Mouse (Mus musculus): ENCODE measurements at regions not wholly inside any gene's neighbourhood (a gene's known extent, or its start where the extent isn't known, plus 50 kb on each side); places are given as distances from the start of the nearest gene placed in this dataset.

- H3K36me3 ChIP-seq (ENCODE audit: control insufficient read depth, insufficient read depth, low read length): no peaks in the 10 kb centered on the region
- H3K9me3 ChIP-seq (ENCODE audit: control insufficient read depth, low read length): no peaks in the 10 kb centered on the region
- H3K9ac ChIP-seq (ENCODE audit: low read depth, low read length): no peak overlapping the region
- no peak for DNase-seq (ENCODE audit: low spot score)
- 84% methylated on average over 7 of the region's 7 CpGs for WGBS
- no peaks in the 10 kb centered on the region for H3K27me3 ChIP-seq (replicated peaks; ENCODE audit: control insufficient read depth, insufficient read depth, low read length)
- H3K4me3 ChIP-seq (ENCODE audit: low read depth, low read length): no peak overlapping the region
- ATAC-seq (ENCODE audit: low read depth): no peak
- no peak overlapping the region for H3K4me2 ChIP-seq (ENCODE audit: low read depth, low read length)
- no peak overlapping the region for H3K27ac ChIP-seq (replicated peaks; ENCODE audit: low read depth, low read length)
- no peaks in the 10 kb centered on the region for H3K4me1 ChIP-seq (ENCODE audit: control insufficient read depth, insufficient read depth, low read length)
These were observed 78.6 kb downstream of the Fam43a start for GRCm38 (mm10) chr16:30677896-30678707.

- H3K36me3 ChIP-seq (ENCODE audit: control insufficient read depth, insufficient read depth, low read length): no peaks in the 10 kb centered on the region
- no peak overlapping the region for H3K4me2 ChIP-seq (ENCODE audit: low read depth, low read length)
- no peaks in the 10 kb centered on the region for H3K4me1 ChIP-seq (ENCODE audit: control insufficient read depth, insufficient read depth, low read length)
- no peak for ATAC-seq (ENCODE audit: low read depth)
- H3K9ac ChIP-seq (ENCODE audit: low read depth, low read length): no peak overlapping the region
- H3K27me3 ChIP-seq (replicated peaks; ENCODE audit: control insufficient read depth, insufficient read depth, low read length): no peaks in the 10 kb centered on the region
- 83% methylated on average over 9 of the region's 9 CpGs for WGBS
- H3K27ac ChIP-seq (replicated peaks; ENCODE audit: low read depth, low read length): no peak overlapping the region
- no peaks in the 10 kb centered on the region for H3K9me3 ChIP-seq (ENCODE audit: control insufficient read depth, low read length)
- H3K4me3 ChIP-seq (ENCODE audit: low read depth, low read length): no peak overlapping the region
- no peak for DNase-seq (ENCODE audit: low spot score)
These were observed 79.4 kb downstream of the Fam43a start for GRCm38 (mm10) chr16:30678708-30679492.

GRCm38 (mm10) chr16:30679493-30679811 is 79.9 kb downstream of the Fam43a start:
- WGBS: 77% methylated on average over 3 of the region's 3 CpGs
- ATAC-seq (ENCODE audit: low read depth): no peak
- Histone ChIP-seq H3K27ac (replicated peaks; ENCODE audit: low read depth, low read length) (no peak overlapping the region), H3K9ac (ENCODE audit: low read depth, low read length) (no peak overlapping the region), H3K27me3 (replicated peaks; ENCODE audit: control insufficient read depth, insufficient read depth, low read length) (no peaks in the 10 kb centered on the region), H3K4me2 (ENCODE audit: low read depth, low read length) (no peak overlapping the region), H3K4me1 (ENCODE audit: control insufficient read depth, insufficient read depth, low read length) (no peaks in the 10 kb centered on the region), H3K36me3 (ENCODE audit: control insufficient read depth, insufficient read depth, low read length) (no peaks in the 10 kb centered on the region), H3K4me3 (ENCODE audit: low read depth, low read length) (no peak overlapping the region), H3K9me3 (ENCODE audit: control insufficient read depth, low read length) (no peaks in the 10 kb centered on the region)
- DNase-seq (ENCODE audit: low spot score): no peak

GRCm38 (mm10) chr16:30681421-30681820 is 81.9 kb downstream of the Fam43a start:
- Histone ChIP-seq H3K4me1 (ENCODE audit: control insufficient read depth, insufficient read depth, low read length) (no peaks in the 10 kb centered on the region), H3K27me3 (replicated peaks; ENCODE audit: control insufficient read depth, insufficient read depth, low read length) (no peaks in the 10 kb centered on the region), H3K27ac (replicated peaks; ENCODE audit: low read depth, low read length) (no peak overlapping the region), H3K36me3 (ENCODE audit: control insufficient read depth, insufficient read depth, low read length) (no peaks in the 10 kb centered on the region), H3K9ac (ENCODE audit: low read depth, low read length) (no peak overlapping the region), H3K4me2 (ENCODE audit: low read depth, low read length) (no peak overlapping the region), H3K4me3 (ENCODE audit: low read depth, low read length) (no peak overlapping the region), H3K9me3 (ENCODE audit: control insufficient read depth, low read length) (no peaks in the 10 kb centered on the region)
- ATAC-seq (ENCODE audit: low read depth) (no peak), DNase-seq (ENCODE audit: low spot score) (no peak)
- WGBS: 83% methylated on average over 4 of the region's 4 CpGs

DNA sequence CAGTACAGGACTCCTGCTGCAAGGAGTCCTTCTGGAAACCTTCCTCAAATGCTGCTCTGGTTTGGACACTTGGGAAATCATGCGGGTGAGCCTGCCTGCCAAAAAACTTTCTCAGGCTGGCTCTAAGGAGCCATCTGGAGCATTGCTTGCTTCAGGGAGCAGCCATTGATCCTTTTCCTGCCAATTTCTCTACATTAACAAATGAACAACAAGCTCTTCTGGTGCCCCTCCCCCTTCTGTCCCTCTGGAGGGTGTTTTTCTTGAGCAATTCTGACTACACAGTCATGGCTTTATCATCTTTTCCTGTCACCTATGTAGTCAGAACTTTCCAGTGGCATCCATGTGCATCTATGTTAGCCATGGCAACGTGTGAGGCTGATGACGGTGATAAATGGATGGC is 84.5 kb downstream of the Fam43a start:
- no peaks in the 10 kb centered on the region for H3K4me1 ChIP-seq (ENCODE audit: control insufficient read depth, insufficient read depth, low read length)
- DNase-seq (ENCODE audit: low spot score) (no peak), ATAC-seq (ENCODE audit: low read depth) (no peak)
- no peaks in the 10 kb centered on the region for H3K9me3 ChIP-seq (ENCODE audit: control insufficient read depth, low read length)
- no peaks in the 10 kb centered on the region for H3K27me3 ChIP-seq (replicated peaks; ENCODE audit: control insufficient read depth, insufficient read depth, low read length)
- no peaks in the 10 kb centered on the region for H3K36me3 ChIP-seq (ENCODE audit: control insufficient read depth, insufficient read depth, low read length)
- 87% methylated on average over 3 of the region's 3 CpGs for WGBS
- H3K9ac ChIP-seq (ENCODE audit: low read depth, low read length): no peak overlapping the region
- no peak overlapping the region for H3K27ac ChIP-seq (replicated peaks; ENCODE audit: low read depth, low read length)
- H3K4me3 ChIP-seq (ENCODE audit: low read depth, low read length): no peak overlapping the region
- H3K4me2 ChIP-seq (ENCODE audit: low read depth, low read length): no peak overlapping the region

- H3K27ac ChIP-seq (replicated peaks; ENCODE audit: low read depth, low read length): no peak overlapping the region
- H3K9ac ChIP-seq (ENCODE audit: low read depth, low read length): no peak overlapping the region
- ATAC-seq (ENCODE audit: low read depth): no peak
- no peak overlapping the region for H3K4me2 ChIP-seq (ENCODE audit: low read depth, low read length)
- H3K9me3 ChIP-seq (ENCODE audit: control insufficient read depth, low read length): no peaks in the 10 kb centered on the region
- DNase-seq (ENCODE audit: low spot score): no peak
- 65% methylated on average over 6 of the region's 6 CpGs for WGBS
- H3K4me3 ChIP-seq (ENCODE audit: low read depth, low read length): no peak overlapping the region
- no peaks in the 10 kb centered on the region for H3K4me1 ChIP-seq (ENCODE audit: control insufficient read depth, insufficient read depth, low read length)
- no peaks in the 10 kb centered on the region for H3K36me3 ChIP-seq (ENCODE audit: control insufficient read depth, insufficient read depth, low read length)
- no peaks in the 10 kb centered on the region for H3K27me3 ChIP-seq (replicated peaks; ENCODE audit: control insufficient read depth, insufficient read depth, low read length)
These were observed 87.0 kb downstream of the Fam43a start for GRCm38 (mm10) chr16:30686536-30686935.

GRCm38 (mm10) chr16:30687225-30687624 is 87.7 kb downstream of the Fam43a start:
- Histone ChIP-seq H3K4me2 (ENCODE audit: low read depth, low read length) (no peak overlapping the region), H3K9me3 (ENCODE audit: control insufficient read depth, low read length) (no peaks in the 10 kb centered on the region), H3K36me3 (ENCODE audit: control insufficient read depth, insufficient read depth, low read length) (no peaks in the 10 kb centered on the region), H3K27ac (replicated peaks; ENCODE audit: low read depth, low read length) (no peak overlapping the region), H3K27me3 (replicated peaks; ENCODE audit: control insufficient read depth, insufficient read depth, low read length) (no peaks in the 10 kb centered on the region), H3K9ac (ENCODE audit: low read depth, low read length) (no peak overlapping the region), H3K4me1 (ENCODE audit: control insufficient read depth, insufficient read depth, low read length) (peaks cover 2% of the 10 kb centered on the region), H3K4me3 (ENCODE audit: low read depth, low read length) (no peak overlapping the region)
- WGBS: 77% methylated on average over 6 of the region's 6 CpGs
- ATAC-seq (ENCODE audit: low read depth) (no peak), DNase-seq (ENCODE audit: low spot score) (no peak)

DNA sequence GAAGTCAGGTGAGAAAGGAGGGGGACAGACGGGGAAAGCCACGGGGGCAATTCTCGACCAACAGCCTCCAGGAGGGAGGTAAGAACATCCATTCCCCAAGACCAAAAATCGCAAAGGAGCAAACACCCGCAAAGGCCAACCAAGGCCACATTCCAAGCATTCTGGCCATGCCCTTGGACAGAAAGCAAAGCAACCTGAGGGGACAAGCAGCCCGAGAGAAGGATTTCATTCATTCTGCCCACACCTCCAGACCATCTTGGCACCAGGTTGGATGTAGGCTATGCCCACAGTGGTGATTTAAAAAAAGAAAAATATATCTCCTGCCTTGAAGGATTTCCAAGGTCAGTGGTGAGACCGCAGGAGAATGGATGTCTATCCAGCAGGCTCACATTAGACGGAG is 88.2 kb downstream of the Fam43a start:
- ATAC-seq (ENCODE audit: low read depth): no peak
- H3K9me3 ChIP-seq (ENCODE audit: control insufficient read depth, low read length): no peaks in the 10 kb centered on the region
- H3K9ac ChIP-seq (ENCODE audit: low read depth, low read length): no peak overlapping the region
- DNase-seq (ENCODE audit: low spot score): no peak
- no peak overlapping the region for H3K27ac ChIP-seq (replicated peaks; ENCODE audit: low read depth, low read length)
- no peaks in the 10 kb centered on the region for H3K27me3 ChIP-seq (replicated peaks; ENCODE audit: control insufficient read depth, insufficient read depth, low read length)
- H3K4me1 ChIP-seq (ENCODE audit: control insufficient read depth, insufficient read depth, low read length): peaks cover 7% of the 10 kb centered on the region
- H3K4me3 ChIP-seq (ENCODE audit: low read depth, low read length): no peak overlapping the region
- WGBS: 76% methylated on average over 8 of the region's 8 CpGs
- H3K4me2 ChIP-seq (ENCODE audit: low read depth, low read length): no peak overlapping the region
- H3K36me3 ChIP-seq (ENCODE audit: control insufficient read depth, insufficient read depth, low read length): no peaks in the 10 kb centered on the region

DNA sequence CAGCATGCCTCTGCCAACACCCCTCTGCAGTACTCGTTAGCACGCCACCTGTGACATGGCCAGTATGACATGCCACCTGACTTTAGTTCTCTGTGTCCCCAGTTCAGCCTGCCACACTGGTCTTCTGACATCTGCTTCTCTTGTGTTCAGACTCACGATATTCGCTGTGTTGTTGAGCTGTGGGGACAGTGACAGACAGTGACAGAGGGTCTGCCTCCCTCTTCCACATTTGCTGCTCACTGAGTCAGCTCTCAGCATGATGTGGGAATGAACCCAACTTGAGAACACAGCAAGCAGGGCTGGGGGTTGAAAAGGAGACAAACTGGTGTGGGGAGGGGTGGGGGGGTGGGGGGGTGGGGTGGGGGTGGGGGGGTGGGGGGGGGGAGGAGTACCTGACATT is 91.0 kb downstream of the Fam43a start:
- Histone ChIP-seq H3K4me1 (ENCODE audit: control insufficient read depth, insufficient read depth, low read length) (peaks cover 11% of the 10 kb centered on the region), H3K4me3 (ENCODE audit: low read depth, low read length) (no peak overlapping the region), H3K4me2 (ENCODE audit: low read depth, low read length) (no peak overlapping the region), H3K9ac (ENCODE audit: low read depth, low read length) (no peak overlapping the region), H3K27ac (replicated peaks; ENCODE audit: low read depth, low read length) (no peak overlapping the region), H3K36me3 (ENCODE audit: control insufficient read depth, insufficient read depth, low read length) (no peaks in the 10 kb centered on the region), H3K9me3 (ENCODE audit: control insufficient read depth, low read length) (no peaks in the 10 kb centered on the region), H3K27me3 (replicated peaks; ENCODE audit: control insufficient read depth, insufficient read depth, low read length) (no peaks in the 10 kb centered on the region)
- DNase-seq (ENCODE audit: low spot score) (peak; percentile 19), ATAC-seq (ENCODE audit: low read depth) (no peak)
- WGBS: 76% methylated on average over 4 of the region's 4 CpGs
